Mouse (Mus musculus) yolk sac, embryonic 10.5 days (tissue): ENCODE data around the gene Apbb2.

Experiments used
- DNase-seq: peaks from one replicate; pipeline ENCODE4 v3.0.0-alpha.2; 2017; ENCODE audit warnings: low spot score

Apbb2 gene

DNA sequence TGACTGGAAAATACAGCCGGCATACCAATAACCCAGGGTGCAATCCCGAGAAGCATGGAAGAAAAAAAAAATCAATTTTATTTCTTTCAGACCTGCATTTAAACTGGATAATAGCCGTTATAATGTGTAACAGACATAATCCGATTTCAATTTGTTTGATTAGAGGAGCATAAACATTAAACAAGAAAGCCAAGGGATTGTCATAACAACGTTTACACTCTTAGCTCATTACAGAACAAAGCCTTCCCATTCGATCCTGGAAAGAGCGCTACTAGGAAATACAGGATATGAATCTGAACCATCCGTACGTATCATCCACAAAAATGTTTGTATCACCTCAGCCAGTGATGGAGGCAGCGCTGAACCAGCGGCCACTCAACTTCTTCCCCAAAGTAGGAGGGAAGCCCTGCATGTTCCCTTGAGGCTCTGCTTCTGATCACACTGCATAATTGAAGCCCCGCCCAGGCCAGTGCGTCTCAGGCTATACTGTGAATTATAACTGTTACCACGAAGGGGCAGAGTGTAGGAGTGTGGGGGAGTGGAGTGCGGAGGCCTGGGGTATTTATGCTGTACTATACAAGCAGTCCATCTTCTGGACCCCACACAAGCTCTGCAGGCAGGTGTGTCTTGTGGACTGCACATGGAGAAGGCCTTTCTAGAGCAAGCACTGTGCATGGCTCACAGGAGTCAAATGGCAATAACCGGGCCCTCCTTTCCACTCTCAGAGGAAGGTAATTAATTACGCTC, 278.1 kb downstream of the Apbb2 start:
- DNase-seq: no peak

DNA sequence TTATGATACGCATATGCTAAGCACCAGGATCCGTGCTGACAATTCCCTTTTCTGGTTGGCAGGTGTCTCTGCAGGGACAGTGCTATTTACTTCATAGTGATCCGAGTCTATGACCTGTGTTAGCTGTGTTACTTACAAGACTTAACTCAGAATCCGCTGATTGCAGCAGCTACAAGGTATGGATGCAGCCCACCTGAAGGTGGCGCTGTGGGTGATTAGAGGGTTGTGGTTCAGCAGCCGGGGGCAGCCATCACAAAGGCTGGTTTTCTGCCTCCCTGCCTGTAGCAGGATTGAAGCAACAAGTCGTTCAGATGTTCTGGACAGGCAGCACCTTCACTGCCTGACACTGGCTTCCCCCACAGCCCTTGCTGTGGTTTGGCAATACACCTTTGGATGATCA, 280.0 kb downstream of the Apbb2 start:
- no peak for DNase-seq

DNA sequence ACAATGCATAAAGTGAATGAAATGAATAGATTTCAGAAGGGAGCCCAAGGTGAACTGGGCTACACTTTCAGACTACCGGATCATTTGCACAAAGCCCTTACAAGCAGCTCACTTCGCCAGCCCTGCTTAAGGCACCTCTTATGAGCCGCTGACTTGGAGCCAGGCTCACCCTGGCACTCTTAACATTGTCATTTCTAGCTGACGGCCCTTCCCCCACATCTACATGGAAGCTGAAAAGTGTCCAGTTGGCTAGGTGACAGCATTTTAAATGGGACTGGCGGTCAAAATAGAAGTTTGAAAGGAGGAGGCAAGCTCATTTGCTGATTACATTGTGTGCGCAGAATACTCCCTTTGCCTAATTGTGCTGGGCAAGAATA, 280.6 kb downstream of the Apbb2 start:
- no peak for DNase-seq

DNA sequence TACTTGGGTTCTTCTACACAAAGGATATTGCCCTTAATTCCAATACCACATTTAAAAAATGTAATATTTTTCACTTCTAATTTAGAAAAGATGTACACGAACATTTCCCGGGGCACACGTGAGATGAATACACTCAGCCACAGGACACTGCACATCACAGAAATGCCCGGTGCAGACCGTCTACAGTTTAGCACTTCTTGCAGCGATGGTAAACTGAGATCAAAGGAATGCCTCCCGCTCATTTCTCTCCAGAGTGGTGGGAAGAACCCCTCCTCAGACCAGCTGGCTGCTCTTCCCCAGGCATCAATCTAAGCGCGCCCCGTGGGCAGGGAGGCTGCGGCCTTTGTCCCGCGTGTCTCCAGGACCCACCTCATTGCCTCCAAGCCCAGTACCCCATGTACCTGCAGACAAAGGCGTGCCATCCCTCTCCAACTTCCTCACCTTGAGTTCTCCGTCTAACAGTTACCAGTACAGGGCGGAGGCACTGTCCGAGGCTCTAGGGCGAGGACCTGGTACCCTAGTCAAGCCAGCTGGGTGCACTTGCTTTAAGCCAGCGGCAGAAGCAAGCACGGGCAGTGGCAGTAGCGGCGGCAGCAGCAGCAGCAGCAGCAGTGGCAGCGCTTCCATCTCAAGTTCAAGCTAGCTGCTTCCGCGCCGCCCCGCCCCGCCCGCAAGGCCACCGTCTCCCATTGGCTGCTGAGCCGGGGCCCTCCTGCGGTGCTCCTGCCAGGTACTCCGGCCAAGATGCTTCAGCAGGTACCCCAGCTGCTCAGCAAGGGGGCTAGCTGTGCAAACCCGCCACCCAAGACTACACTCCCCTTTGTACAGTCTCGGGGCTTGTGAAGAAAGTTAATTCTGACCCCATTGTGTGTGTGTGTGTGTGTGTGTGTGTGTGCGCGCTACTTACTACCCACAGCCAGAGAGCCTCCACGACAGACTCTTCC, 281.3 kb downstream of the Apbb2 start:
- peak; percentile 30 for DNase-seq

DNA sequence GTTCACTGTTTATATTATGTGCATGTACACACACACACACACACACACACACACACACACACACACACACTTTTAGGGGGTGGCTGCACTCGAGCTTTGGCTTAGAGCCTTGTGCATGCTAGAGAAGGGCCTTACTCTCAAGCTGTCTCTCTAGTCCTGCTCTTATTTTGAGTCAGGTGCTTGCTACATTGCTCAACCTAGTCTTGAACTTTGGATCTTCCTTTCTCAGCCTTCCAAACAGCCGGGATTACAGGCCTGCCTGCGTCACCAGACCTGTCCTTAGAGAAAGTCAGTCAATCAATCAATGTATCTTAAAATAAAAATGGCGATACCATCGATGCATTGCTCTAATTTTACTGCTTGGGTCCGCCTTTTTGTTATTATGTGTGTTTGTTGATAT, 287.8 kb downstream of the Apbb2 start:
- peak; percentile 76 for DNase-seq

DNA sequence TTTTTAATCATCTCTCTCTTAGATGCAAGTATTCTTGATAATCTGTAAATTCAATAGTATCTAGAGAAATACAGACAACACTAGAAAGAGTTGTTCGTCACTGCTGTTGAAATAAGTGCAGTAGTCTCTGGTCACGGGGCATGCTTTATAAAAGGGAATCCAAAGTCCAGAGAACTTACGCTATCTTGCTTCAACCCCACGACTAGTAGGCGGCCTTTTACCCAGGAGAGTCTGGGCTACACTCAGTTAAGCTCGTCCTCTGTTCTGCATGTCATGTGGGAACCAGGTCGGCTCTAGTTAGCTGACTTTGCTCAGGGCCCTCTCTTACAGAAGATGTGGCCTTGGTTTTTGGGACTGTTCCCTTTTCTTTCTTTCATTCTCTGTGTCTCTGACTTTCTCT, 289.8 kb downstream of the Apbb2 start:
- DNase-seq: peak; percentile 56

DNA sequence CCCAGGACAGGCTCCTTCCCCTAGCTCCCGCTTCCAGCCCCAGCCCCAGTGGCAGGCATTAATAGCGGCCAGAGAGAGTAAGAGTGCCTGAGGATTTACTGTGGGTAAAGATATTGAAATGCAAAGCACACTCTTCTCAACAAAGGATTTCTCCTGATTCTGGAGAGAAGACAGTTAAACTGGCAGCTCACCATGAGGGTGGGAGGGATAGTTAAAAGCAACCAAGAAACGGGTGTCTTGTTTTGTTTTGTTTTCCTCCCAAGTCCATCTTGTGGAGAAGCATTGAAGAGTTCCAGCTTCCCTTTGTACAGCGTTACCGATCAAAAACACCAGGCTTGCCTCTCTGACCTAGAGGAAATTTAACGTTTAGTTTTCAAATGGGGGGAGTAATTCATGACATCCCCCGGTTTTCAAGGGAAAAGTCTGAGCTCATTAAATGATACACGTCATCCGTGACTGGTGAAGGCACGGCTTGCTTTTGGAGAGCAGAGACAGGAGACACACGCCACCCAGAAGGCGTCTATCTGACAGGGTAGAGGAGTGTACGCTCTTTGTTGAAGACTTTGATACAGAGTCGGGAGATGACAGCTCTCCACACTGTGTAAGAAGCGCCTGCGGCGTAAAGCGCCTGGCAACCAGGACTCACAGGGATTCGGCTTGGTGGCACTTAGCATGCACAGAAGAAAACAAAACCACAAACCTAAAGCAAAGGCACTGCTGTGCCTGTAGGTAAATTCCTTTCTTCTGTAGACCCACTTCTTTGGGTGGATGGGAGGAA, 290.4 kb downstream of the Apbb2 start:
- no peak for DNase-seq

DNA sequence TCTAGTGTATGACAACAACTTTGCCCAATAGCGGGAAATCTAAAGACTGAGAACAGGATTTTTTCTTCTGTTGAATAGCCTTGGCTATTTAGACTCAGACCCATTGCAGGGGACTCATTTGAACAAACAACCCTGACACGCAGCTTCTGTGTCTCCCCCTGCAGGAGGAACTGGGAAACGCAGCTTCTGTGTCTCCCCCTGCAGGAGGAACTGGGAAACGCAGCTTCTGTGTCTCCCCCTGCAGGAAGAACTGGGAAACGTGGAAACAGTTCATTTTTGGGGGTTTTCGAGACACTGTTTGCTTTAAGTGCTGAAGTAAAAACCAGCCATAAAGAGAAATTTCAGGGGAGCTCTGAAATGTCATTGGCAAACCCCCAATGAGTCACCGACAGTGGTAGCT, 292.2 kb downstream of the Apbb2 start:
- DNase-seq: no peak

DNA sequence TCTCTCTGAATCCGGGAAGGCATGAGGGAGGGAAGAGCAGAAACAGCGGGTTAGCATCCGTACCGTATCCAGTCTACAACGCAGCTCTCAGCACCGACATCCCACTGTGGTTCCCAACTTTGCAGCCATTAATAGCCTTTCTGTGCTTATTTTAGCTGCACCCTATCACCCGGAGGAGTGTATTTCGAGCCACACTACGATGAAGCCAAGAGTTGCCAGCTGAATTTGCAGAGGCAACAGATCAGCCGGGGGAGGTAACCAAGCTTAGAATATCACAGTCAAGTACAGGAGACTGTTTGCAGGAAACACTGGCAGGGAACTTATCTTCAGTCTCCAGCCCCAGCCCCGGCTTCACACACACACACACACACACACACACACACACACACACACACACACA, 295.0 kb downstream of the Apbb2 start:
- DNase-seq: no peak

DNA sequence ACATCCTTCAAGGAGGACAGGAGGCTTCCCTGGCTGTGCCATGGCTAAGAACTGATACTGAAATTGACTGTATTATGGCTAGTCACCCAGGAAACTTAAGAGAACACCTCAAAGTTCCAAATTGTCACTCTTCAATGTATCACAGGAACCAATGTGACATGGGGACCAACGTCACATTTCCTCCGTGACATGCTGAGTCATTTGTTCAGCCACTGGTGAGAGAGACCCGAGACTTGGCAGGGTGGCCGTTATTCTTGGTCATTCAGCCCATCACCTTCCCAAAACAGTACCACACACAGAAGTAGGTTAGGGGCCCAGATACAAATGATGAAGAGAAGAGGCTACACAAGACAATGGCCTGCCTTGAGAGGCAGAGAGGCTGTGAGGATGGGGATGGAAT, 295.5 kb downstream of the Apbb2 start:
- no peak for DNase-seq

DNA sequence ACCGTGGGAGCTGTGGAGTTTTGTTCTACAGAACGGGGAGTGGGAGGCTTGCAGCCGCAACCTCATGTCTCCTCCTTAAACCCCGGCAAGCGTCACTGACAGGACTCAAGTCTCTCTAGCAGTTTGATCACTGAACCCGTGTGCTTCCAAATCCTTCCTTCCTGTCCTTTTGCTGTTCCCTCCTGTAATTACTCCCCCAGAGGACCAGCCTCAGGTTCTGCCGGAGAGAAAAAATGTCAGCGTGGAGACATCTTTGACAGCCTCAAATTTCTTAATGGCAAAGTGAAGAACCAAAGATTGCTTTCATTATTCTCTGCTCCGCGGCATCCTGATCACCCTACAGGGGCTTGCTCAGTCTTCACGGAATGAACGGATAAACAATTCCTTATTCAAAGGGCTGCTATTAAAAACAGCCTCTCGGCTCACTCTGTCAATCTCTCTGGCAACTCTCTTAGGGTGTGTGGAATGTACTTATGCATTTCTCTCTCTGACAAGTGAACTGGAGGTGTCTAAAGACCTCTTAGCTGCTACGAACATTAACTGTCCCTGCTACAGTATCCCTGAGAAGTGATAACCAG, 298.7 kb downstream of the Apbb2 start:
- DNase-seq: no peak

DNA sequence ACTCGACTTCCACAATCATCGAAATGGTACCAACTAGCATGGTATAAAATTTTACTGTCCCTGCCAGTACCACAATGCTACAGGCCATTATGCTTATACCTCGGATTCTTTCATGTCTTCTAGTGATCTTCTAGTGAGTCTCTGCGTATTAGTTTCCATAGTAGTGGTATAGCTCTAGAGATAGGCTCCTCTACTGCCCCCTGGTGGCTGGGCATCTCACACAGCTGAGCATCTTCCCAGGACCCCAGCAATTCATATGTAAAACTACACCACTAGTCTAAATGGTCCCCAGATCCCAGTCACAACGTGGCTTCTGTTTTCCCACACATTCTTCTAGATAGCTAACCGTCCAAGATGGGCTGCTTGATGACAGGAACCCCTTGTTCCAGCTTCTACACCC, 299.2 kb downstream of the Apbb2 start:
- DNase-seq: no peak

DNA sequence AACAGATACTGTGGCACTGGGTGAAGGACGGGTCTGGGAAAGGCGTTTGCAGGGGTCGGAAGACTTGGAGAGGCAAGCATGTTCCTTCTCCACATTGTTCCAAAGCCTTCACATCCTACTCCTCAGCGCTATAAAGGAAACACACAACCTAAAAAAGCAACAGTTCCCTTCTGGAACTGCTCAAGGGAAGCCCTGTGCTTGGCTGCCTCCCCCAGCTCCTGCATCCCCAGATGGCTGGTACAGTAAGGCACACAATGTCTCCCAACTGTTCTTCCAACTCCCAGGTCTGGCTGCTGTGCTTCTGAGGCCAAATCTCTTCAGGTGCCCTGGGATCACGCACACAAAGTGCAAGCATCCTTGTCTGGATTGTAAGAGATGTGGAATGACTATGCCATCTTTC, 302.8 kb downstream of the Apbb2 start:
- no peak for DNase-seq

DNA sequence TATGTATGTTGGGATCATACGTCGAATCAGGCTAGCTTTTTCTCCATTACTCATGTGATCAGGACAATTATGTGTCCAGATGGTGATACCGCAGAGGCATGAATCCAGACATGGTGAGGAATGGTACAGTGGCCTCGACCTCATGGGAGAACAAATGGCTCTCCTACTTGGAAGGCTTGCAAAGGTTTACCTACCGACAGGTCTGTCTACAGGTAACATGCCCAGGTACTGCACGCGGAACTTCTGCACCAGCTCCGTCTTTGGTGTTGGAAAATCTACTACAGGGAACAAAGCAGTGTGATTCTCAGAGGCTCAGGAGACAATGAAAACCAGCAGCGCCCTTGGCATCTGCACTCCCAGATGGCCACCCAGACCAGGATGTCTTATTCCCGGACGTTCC, 307.8 kb downstream of the Apbb2 start:
- no peak for DNase-seq

DNA sequence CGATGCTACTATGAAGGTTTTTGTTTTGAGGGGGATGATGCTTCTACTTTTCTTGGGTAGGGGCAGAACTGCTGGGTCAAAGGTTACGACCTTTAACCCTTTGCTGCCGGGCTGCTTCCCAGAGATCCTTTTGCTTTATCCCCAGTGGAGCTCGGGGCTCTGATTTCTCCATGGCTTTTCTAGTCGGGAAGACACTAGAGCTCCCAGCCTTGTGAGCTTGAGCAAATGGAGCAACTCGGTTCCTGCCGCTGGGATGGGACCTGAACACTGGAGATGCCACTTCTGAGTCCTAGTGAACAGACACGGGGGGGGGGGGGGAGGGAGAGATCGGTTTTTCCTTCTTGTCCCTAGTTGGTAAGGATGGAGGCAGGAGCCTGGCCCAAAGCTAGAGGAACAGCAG, 308.3 kb downstream of the Apbb2 start:
- DNase-seq: no peak

DNA sequence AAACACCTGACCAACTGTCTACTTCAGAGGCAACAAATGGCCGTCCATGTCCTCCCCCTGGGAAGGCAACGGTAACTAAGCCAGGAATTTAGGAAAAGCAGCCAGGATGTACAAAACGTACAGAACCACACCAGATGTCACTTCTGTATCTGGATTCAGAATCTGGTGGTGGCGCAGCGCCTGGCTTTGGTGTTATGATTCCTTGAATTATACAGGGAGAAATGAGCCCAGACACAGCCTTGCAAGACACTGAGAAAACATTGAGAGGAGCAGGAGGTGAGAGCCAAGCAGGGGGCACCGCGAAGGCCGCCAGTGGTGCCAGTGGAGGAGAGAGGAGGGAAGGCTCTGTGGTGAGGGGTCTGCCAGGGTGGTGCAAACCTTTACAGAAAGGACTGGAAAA, 313.1 kb downstream of the Apbb2 start:
- DNase-seq: no peak

DNA sequence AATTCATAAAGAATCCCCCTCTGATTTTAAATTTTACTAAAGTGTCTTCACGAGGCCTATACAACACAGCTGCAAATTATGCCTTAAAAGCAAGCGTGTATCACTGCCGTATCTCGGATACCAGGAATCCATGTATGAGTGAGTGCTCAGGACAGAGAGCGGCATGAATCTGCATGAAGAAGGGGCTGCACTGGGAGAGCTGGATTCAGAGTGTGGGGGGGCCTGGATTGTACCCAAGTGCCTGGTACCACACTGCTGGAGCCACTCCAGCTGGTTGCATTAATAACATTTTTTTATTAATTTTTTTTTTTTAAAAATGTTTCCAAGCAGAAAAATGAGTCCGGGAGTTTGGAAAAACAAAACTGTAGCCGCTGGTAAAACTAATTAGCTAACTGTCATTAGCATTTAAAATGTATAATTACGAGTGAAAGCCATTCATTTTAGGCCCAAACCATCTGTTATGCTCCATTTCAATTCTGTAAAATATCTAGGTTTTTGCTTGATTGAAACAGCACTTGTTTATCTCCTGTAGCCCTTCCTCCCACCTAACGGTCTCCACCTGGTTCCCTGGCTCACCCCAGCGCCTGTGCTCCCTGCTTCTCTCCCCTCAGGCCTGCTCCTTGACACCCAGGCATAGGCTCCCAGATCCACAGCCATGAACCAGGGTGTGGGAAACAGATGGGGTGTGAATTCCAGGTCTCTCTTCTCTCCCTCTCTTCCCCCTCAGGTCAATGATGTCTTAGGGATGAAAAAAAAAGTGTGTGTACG, 314.1 kb downstream of the Apbb2 start:
- no peak for DNase-seq

DNA sequence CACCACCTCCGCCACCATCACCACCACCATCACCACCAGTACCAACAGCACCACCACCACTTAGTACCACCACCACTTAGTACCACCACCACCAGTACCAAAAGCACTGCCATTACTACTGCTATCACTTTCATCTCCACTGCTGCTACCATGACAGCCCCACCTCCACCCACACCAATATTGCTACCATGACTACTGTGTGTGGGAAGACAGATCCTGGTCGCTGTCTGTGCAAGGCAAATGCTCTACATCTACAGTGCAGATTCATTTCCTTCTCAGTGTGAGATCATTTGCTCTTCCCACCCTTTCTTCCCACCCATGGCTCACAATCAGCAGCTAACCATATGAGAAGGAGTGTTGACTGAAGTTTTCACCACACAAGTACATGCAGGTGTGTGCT, 315.7 kb downstream of the Apbb2 start:
- DNase-seq: no peak

DNA sequence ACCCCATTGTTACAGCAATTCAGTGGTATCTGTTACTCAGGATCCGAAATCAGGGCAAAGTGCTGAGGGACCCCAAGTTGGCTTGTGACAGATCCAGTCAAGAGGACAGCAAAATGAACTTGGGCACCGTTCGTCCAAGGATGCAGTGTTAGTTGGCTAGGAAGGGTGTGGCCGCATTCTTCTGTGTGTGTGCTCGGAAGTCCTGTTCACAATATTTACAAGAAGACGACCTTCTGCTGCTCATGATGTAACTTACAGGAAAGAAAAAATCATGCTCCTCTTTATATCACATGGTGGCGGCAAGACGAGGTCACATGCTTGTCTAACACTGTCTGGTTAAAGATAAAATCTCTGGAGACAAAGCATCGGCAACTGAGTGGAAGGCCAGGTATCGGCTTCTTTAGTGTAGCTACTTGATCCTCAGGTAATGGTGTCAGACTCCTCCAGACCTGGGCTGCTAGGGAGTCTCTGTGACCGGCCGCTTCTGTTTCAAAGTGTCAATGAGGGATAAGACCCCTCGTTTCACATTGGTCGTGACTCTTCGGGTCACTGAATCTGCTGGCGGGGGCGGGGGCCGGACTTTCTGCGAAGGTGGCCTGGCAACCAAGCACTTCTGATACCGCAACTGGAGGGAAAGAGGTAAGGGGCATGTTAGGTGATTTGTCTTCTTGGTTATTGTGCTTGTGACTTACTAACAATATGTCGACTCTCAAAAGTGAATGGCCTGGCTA, 316.3 kb downstream of the Apbb2 start:
- DNase-seq: no peak

DNA sequence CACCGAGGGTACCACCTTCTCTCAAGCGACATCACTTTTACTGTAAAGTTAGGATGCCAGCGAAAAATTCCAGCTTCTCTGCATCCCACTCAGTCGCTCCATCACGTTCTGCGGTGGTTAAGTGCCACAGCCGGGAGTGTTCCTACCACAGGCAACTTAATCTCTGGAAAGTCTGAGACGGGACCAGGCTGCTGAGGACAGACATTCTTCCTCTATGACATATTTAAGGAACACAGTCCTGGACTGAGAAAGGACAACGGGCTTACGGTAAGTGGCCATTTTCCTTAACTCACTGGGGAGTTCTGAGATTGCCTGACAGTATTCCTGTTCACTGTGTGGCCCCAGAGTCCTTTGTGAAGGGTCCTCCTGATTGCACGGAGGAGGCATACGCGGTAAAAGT, 318.0 kb downstream of the Apbb2 start:
- no peak for DNase-seq

DNA sequence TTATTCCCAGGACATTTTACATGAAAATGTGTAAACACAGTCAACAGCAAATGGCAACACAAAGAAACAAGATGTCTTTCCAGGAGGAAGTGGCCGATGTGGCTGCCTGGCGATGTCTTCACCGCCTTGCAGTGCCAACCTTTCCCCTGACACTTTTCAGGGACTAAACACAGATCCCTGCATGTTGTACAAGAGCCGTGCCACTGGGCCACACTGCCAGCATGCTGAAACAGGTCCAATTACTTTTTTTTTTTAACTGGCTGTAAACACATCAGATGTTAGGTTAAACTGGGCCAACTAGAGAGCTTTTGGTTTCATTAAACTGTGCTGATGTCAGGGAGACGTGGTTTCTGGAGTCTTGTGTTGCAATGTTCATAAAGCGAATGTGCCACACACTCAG, 319.7 kb downstream of the Apbb2 start:
- no peak for DNase-seq
